In the genomic region with DNA sequence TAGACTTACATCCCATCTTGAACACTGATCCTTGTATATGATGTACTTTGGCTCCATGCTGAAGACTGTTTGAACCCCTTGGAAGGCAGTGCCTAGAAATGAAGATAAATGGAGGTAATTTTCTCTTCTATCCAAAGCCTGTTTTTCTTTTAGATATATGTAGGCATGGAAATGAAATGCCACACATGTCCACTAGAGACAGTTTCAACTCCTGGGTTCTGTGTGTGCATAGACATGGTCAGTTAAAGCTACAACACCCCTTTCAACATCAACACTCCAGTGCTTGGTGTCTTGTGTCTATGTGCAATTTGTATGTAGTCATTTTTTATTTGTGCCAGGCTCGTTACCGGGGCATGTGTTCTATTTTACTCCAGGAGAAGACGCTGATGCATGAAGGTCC, we compare ENCODE assay signal across 21 mouse cellular contexts.
DNase-seq lines count a peak whose midpoint lies in the region; ATAC-seq and TF ChIP-seq lines count a peak whose summit lies in the region.
"Had no signal": no experiment of that assay in that cellular context is flagged by ENCODE, and none has a peak within 500 bp of the region (broad histone marks: within the 10 kb centered on the region; RNA-seq: fewer than 3 reads in every experiment).

No protein-coding gene starts in this region.

- no peaks in the 10 kb centered on the region for H3K79me2 ChIP-seq in heart, adult 2 months (replicated peaks; ENCODE audit: control insufficient read depth, insufficient read depth, low read length)

- no peak for ATAC-seq in liver, postnatal 0 days
- no peak for ATAC-seq in liver, embryonic 11.5 days (replicated peaks; ENCODE audit: low FRiP score)
- no peak for ATAC-seq in Patski
- ATAC-seq: forebrain, embryonic 13.5 days had no signal

- no peaks in the 10 kb centered on the region; the same call in 1 of the 2 replicates for H3K4me1 ChIP-seq in heart, adult 2 months (ENCODE audit: control insufficient read depth, insufficient read depth, low read length)
- no peaks in the 10 kb centered on the region; the same call in 1 of the 2 replicates for H3K4me1 ChIP-seq in liver, postnatal 0 days (ENCODE audit: insufficient read depth)
- no peaks in the 10 kb centered on the region for H3K4me1 ChIP-seq in liver, embryonic 11.5 days (replicated peaks; ENCODE audit: control insufficient read depth, insufficient read depth, low read length)
- H3K4me1 ChIP-seq: liver, embryonic 15.5 days had no signal

- no peaks in the 10 kb centered on the region for H3K27me3 ChIP-seq in heart, adult 2 months (ENCODE audit: control insufficient read depth, insufficient read depth, low read length)
- no peaks in the 10 kb centered on the region for H3K27me3 ChIP-seq in liver, postnatal 0 days (ENCODE audit: insufficient read depth, low read length)
- no peaks in the 10 kb centered on the region for H3K27me3 ChIP-seq in liver, embryonic 11.5 days (replicated peaks; ENCODE audit: control insufficient read depth, insufficient read depth, low read length)
- no peaks in the 10 kb centered on the region for H3K27me3 ChIP-seq in Patski
- no peaks in the 10 kb centered on the region for H3K27me3 ChIP-seq in splenic B cell, adult 2 months (ENCODE audit: control insufficient read depth, insufficient read depth, low read length, poor library complexity, severe bottlenecking)
- H3K27me3 ChIP-seq: embryonic facial prominence, embryonic 12.5 days; forebrain, embryonic 13.5 days; hindbrain, embryonic 12.5 days; kidney, embryonic 15.5 days; liver, embryonic 15.5 days; neural tube, embryonic 13.5 days; stomach, embryonic 15.5 days had no signal

- WGBS in heart, adult 2 months = 96% methylated on average over 3 of the region's 3 CpGs
- WGBS in liver, postnatal 0 days (ENCODE audit: insufficient replicate concordance) = 74% methylated on average over 3 of the region's 3 CpGs
- WGBS in liver, embryonic 11.5 days = 86% methylated on average over 3 of the region's 3 CpGs

- no peak overlapping the region for H3K4me3 ChIP-seq in heart, adult 2 months
- H3K4me3 ChIP-seq in liver, postnatal 0 days (ENCODE audit: low read depth, low read length) = no peak overlapping the region
- H3K4me3 ChIP-seq in liver, embryonic 11.5 days (ENCODE audit: low read depth, low read length) = no peak overlapping the region
- H3K4me3 ChIP-seq: embryonic facial prominence, embryonic 12.5 days; erythroblast, embryonic 14.5 days; forebrain, embryonic 13.5 days; hindbrain, embryonic 12.5 days; kidney, embryonic 15.5 days; liver, embryonic 15.5 days; neural tube, embryonic 13.5 days; stomach, embryonic 15.5 days had no signal

- no peak overlapping the region for H3K27ac ChIP-seq in heart, adult 2 months
- no peak overlapping the region for H3K27ac ChIP-seq in liver, postnatal 0 days (ENCODE audit: low read depth)
- no peak overlapping the region for H3K27ac ChIP-seq in liver, embryonic 11.5 days (ENCODE audit: low read depth, low read length)
- H3K27ac ChIP-seq: embryonic facial prominence, embryonic 12.5 days; forebrain, embryonic 13.5 days; hindbrain, embryonic 12.5 days; kidney, embryonic 15.5 days; liver, embryonic 15.5 days; macrophage; neural tube, embryonic 13.5 days; stomach, embryonic 15.5 days had no signal

- no peak overlapping the region for H3K9ac ChIP-seq in heart, adult 2 months (ENCODE audit: low read depth, low read length)
- no peak overlapping the region for H3K9ac ChIP-seq in liver, postnatal 0 days (replicated peaks)
- no peak overlapping the region for H3K9ac ChIP-seq in liver, embryonic 11.5 days (ENCODE audit: low read depth, low read length)
- H3K9ac ChIP-seq: embryonic facial prominence, embryonic 12.5 days; forebrain, embryonic 13.5 days; hindbrain, embryonic 12.5 days; kidney, embryonic 15.5 days; liver, embryonic 15.5 days; neural tube, embryonic 13.5 days; stomach, embryonic 15.5 days had no signal

- intact Hi-C loops in heart, adult 2 months (cut with DNase I) = no loop called here

- TF ChIP-seq POLR2A in heart, adult 2 months (IDR thresholded peaks at IDR 0.05; ENCODE audit: insufficient read depth, low read depth, low read length) = no peak

- no peaks in the 10 kb centered on the region for H3K36me3 ChIP-seq in heart, adult 2 months (ENCODE audit: control insufficient read depth, insufficient read depth, low read length)
- H3K36me3 ChIP-seq in liver, postnatal 0 days (replicated peaks; ENCODE audit: insufficient read depth, low read length) = no peaks in the 10 kb centered on the region
- no peaks in the 10 kb centered on the region for H3K36me3 ChIP-seq in liver, embryonic 11.5 days (ENCODE audit: control insufficient read depth, insufficient read depth, low read length)
- H3K36me3 ChIP-seq in splenic B cell, adult 2 months (ENCODE audit: control insufficient read depth, insufficient read depth, low read length, poor library complexity, severe bottlenecking) = no peaks in the 10 kb centered on the region
- H3K36me3 ChIP-seq: embryonic facial prominence, embryonic 12.5 days; hindbrain, embryonic 12.5 days; kidney, embryonic 15.5 days; liver, embryonic 15.5 days; neural tube, embryonic 13.5 days; stomach, embryonic 15.5 days had no signal

- TF ChIP-seq EP300 in heart, adult 2 months (IDR thresholded peaks at IDR 0.05; ENCODE audit: insufficient read depth, low read depth, low read length) = no peak
- TF ChIP-seq EP300 in liver, postnatal 0 days (IDR thresholded peaks at IDR 0.05; ENCODE audit: low read depth) = no peak

- CTCF ChIA-PET in Patski (lab: Charles Lee) = no interaction called here

- peak; percentile 47 for TF ChIP-seq CTCF in heart, adult 2 months (IDR thresholded peaks at IDR 0.05)
- peak; percentile 46 for TF ChIP-seq CTCF in liver, postnatal 0 days (IDR thresholded peaks at IDR 0.05; ENCODE audit: low read depth)
- TF ChIP-seq CTCF in Patski (IDR thresholded peaks at IDR 0.05) = peak; percentile 44

- no peaks in the 10 kb centered on the region for H3K9me3 ChIP-seq in liver, postnatal 0 days (ENCODE audit: low read length)
- no peaks in the 10 kb centered on the region for H3K9me3 ChIP-seq in liver, embryonic 11.5 days (ENCODE audit: control insufficient read depth, low read length)
- H3K9me3 ChIP-seq: embryonic facial prominence, embryonic 12.5 days; forebrain, embryonic 13.5 days; hindbrain, embryonic 12.5 days; kidney, embryonic 15.5 days; liver, embryonic 15.5 days; neural tube, embryonic 13.5 days; stomach, embryonic 15.5 days had no signal

- DNase-seq in heart, adult 2 months = no peak
- no peak for DNase-seq in heart, postnatal 4 days
- no peak for DNase-seq in liver, postnatal 0 days
- no peak for DNase-seq in liver, embryonic 11.5 days (ENCODE audit: low spot score)
- no peak for DNase-seq in Patski (ENCODE audit: low read depth, low spot score)
- peak; percentile 48 for DNase-seq in splenic B cell, adult 2 months (ENCODE audit: low read depth, low spot score)
- no peak for DNase-seq in retina, postnatal 1 day
- DNase-seq: adrenal gland, adult 2 months; cerebellum, adult 9-10 months; gastrocnemius, postnatal 10 days; right cerebral cortex, postnatal 25 days had no signal

- POLR2A ChIA-PET in Patski (lab: Charles Lee) = no interaction called here

- H3K4me2 ChIP-seq in liver, postnatal 0 days (ENCODE audit: low read depth, low read length) = no peak overlapping the region
- H3K4me2 ChIP-seq in liver, embryonic 11.5 days = no peak overlapping the region
- H3K4me2 ChIP-seq: embryonic facial prominence, embryonic 12.5 days; forebrain, embryonic 13.5 days; hindbrain, embryonic 12.5 days; kidney, embryonic 15.5 days; liver, embryonic 15.5 days; midbrain, embryonic 11.5 days; neural tube, embryonic 13.5 days; stomach, embryonic 15.5 days had no signal

- in situ Hi-C loops in Patski (cut with MboI; ENCODE audit: low pct_unique_long_range_greater_than_20kb) = no loop called here
